In genomic region chr2:116980692-116981091, GRCm38 (mm10) we compare ENCODE assay signal across 9 mouse cellular contexts.
DNase-seq lines count a peak whose midpoint lies in the region; ATAC-seq lines count a peak whose summit lies in the region.
"Had no signal": no experiment of that assay in that cellular context is flagged by ENCODE, and none has a peak within 500 bp of the region (broad histone marks: within the 10 kb centered on the region; RNA-seq: fewer than 3 reads in every experiment).

No protein-coding gene starts in this region.

- H3K27me3 ChIP-seq in forebrain, embryonic 12.5 days, result no peaks in the 10 kb centered on the region
- no peaks in the 10 kb centered on the region for H3K27me3 ChIP-seq in forebrain, embryonic 13.5 days
- no peaks in the 10 kb centered on the region for H3K27me3 ChIP-seq in midbrain, embryonic 10.5 days (ENCODE audit: low read depth, poor library complexity, severe bottlenecking)
- no peaks in the 10 kb centered on the region for H3K27me3 ChIP-seq in midbrain, embryonic 15.5 days (replicated peaks)
- H3K27me3 ChIP-seq in neural tube, embryonic 13.5 days, result no peaks in the 10 kb centered on the region

- H3K4me3 ChIP-seq in forebrain, embryonic 12.5 days (replicated peaks), result no peak overlapping the region
- H3K4me3 ChIP-seq in forebrain, embryonic 13.5 days, result no peak overlapping the region
- no peak overlapping the region for H3K4me3 ChIP-seq in midbrain, embryonic 10.5 days
- H3K4me3 ChIP-seq in midbrain, embryonic 15.5 days, result no peak overlapping the region
- no peak overlapping the region for H3K4me3 ChIP-seq in neural tube, embryonic 13.5 days
- H3K4me3 ChIP-seq: liver, embryonic 12.5 days had no signal

- no peak overlapping the region for H3K9ac ChIP-seq in forebrain, embryonic 12.5 days
- H3K9ac ChIP-seq in forebrain, embryonic 13.5 days, result no peak overlapping the region
- H3K9ac ChIP-seq in midbrain, embryonic 15.5 days, result no peak overlapping the region
- no peak overlapping the region for H3K9ac ChIP-seq in neural tube, embryonic 13.5 days
- H3K9ac ChIP-seq: liver, embryonic 12.5 days had no signal

- 42% methylated on average over 5 of the region's 5 CpGs for WGBS in forebrain, embryonic 12.5 days
- WGBS in forebrain, embryonic 13.5 days, result 46% methylated on average over 5 of the region's 5 CpGs
- 29% methylated on average over 5 of the region's 5 CpGs for WGBS in midbrain, embryonic 10.5 days
- 44% methylated on average over 5 of the region's 5 CpGs for WGBS in midbrain, embryonic 15.5 days
- 46% methylated on average over 5 of the region's 5 CpGs for WGBS in neural tube, embryonic 13.5 days

- peak; percentile 21 for DNase-seq in midbrain, embryonic 10.5 days (ENCODE audit: low spot score)
- peak; percentile 27 for DNase-seq in heart, adult 8-10 months (ENCODE audit: low spot score)
- no peak for DNase-seq in layer of hippocampus, adult 11-12 months (ENCODE audit: low spot score)
- no peak for DNase-seq in thymus, postnatal 0 days (ENCODE audit: low spot score)

- H3K36me3 ChIP-seq in forebrain, embryonic 12.5 days (replicated peaks), result no peaks in the 10 kb centered on the region
- H3K36me3 ChIP-seq in forebrain, embryonic 13.5 days (ENCODE audit: poor library complexity, severe bottlenecking), result no peaks in the 10 kb centered on the region
- no peaks in the 10 kb centered on the region for H3K36me3 ChIP-seq in midbrain, embryonic 10.5 days
- no peaks in the 10 kb centered on the region for H3K36me3 ChIP-seq in midbrain, embryonic 15.5 days (replicated peaks)
- no peaks in the 10 kb centered on the region for H3K36me3 ChIP-seq in neural tube, embryonic 13.5 days
- H3K36me3 ChIP-seq: liver, embryonic 12.5 days had no signal

- H3K9me3 ChIP-seq in forebrain, embryonic 12.5 days, result no peaks in the 10 kb centered on the region
- H3K9me3 ChIP-seq in forebrain, embryonic 13.5 days (replicated peaks), result no peaks in the 10 kb centered on the region
- H3K9me3 ChIP-seq in midbrain, embryonic 10.5 days (replicated peaks), result peaks cover 5% of the 10 kb centered on the region
- no peaks in the 10 kb centered on the region for H3K9me3 ChIP-seq in midbrain, embryonic 15.5 days
- H3K9me3 ChIP-seq in neural tube, embryonic 13.5 days, result no peaks in the 10 kb centered on the region
- H3K9me3 ChIP-seq: liver, embryonic 12.5 days had no signal

- ATAC-seq in forebrain, embryonic 12.5 days (ENCODE audit: low FRiP score), result no peak
- no peak for ATAC-seq in forebrain, embryonic 13.5 days
- ATAC-seq in midbrain, embryonic 15.5 days (replicated peaks), result no peak
- no peak for ATAC-seq in neural tube, embryonic 13.5 days (ENCODE audit: low read depth)
- ATAC-seq: liver, embryonic 12.5 days had no signal

- H3K27ac ChIP-seq in forebrain, embryonic 12.5 days, result peak overlapping the region; percentile 66
- H3K27ac ChIP-seq in forebrain, embryonic 13.5 days, result no peak overlapping the region
- peak overlapping the region; percentile 79 for H3K27ac ChIP-seq in midbrain, embryonic 10.5 days (replicated peaks)
- no peak overlapping the region for H3K27ac ChIP-seq in midbrain, embryonic 15.5 days
- peak overlapping the region; percentile 38; the same call in 1 of the 2 replicates for H3K27ac ChIP-seq in neural tube, embryonic 13.5 days (replicated peaks)
- H3K27ac ChIP-seq: liver, embryonic 12.5 days had no signal

- H3K4me2 ChIP-seq in forebrain, embryonic 12.5 days, result no peak overlapping the region
- no peak overlapping the region for H3K4me2 ChIP-seq in forebrain, embryonic 13.5 days
- H3K4me2 ChIP-seq in midbrain, embryonic 15.5 days, result no peak overlapping the region
- no peak overlapping the region for H3K4me2 ChIP-seq in neural tube, embryonic 13.5 days
- H3K4me2 ChIP-seq: liver, embryonic 12.5 days had no signal

- peaks cover 44% of the 10 kb centered on the region for H3K4me1 ChIP-seq in forebrain, embryonic 12.5 days
- peaks cover 26% of the 10 kb centered on the region for H3K4me1 ChIP-seq in forebrain, embryonic 13.5 days
- peaks cover 54% of the 10 kb centered on the region for H3K4me1 ChIP-seq in midbrain, embryonic 10.5 days
- H3K4me1 ChIP-seq in midbrain, embryonic 15.5 days, result peaks cover 22% of the 10 kb centered on the region
- H3K4me1 ChIP-seq in neural tube, embryonic 13.5 days (replicated peaks), result peaks cover 39% of the 10 kb centered on the region

Comparison
In these comparisons a context has a peak if more than half of its experiments do, and no peak if none do; other contexts are left out.
1. H3K27ac ChIP-seq: peak in forebrain, embryonic 12.5 days (single experiment), midbrain, embryonic 10.5 days (single experiment) and neural tube, embryonic 13.5 days (single experiment); none in forebrain, embryonic 13.5 days (single experiment) and midbrain, embryonic 15.5 days (single experiment).
2. DNase-seq: peak in midbrain, embryonic 10.5 days (single experiment) and heart, adult 8-10 months (single experiment); none in layer of hippocampus, adult 11-12 months (single experiment) and thymus, postnatal 0 days (single experiment).